Mouse (Mus musculus): ENCODE results near the gene Traf3ip3. TPM values are rescaled to one million over a fixed set of nuclear protein-coding genes. Genes with fewer than 3 reads are reported as not detected.

The Traf3ip3 gene
- polyA plus RNA-seq, 1 experiment from 2014 or later, result 3.9 TPM

- ATAC-seq (ENCODE audit: insufficient number of reproducible peaks, insufficient read depth, low FRiP score, low TSS enrichment), result no peak
- Histone ChIP-seq H3K4me3 (no peak overlapping the region), H3K36me3 (no peaks in the 10 kb centered on the region), H3K27me3 (no peaks in the 10 kb centered on the region), H3K27ac (no peak overlapping the region), H3K9ac (no peak overlapping the region), H3K4me2 (replicated peaks) (no peak overlapping the region), H3K4me1 (0 out of 2 replicates have a peak, but pooled peaks cover under 1% of the 10 kb centered on the region), H3K9me3 (no peaks in the 10 kb centered on the region)
- 80% methylated on average over 3 of the region's 3 CpGs for WGBS
Measured at GRCm38 (mm10) chr1:193181104-193181503, 20.4 kb downstream of the Traf3ip3 start.

GRCm38 (mm10) chr1:193174143-193174733 lies 27.3 kb downstream of the Traf3ip3 start:
- Histone ChIP-seq H3K27me3 (no peaks in the 10 kb centered on the region), H3K4me3 (peak overlapping the region; percentile 61), H3K36me3 (no peaks in the 10 kb centered on the region), H3K9me3 (no peaks in the 10 kb centered on the region), H3K4me2 (replicated peaks) (peak overlapping the region; percentile 63), H3K27ac (0 out of 2 replicates have a peak overlapping the region, but pooled peaks have one; percentile 82), H3K4me1 (peaks cover 12% of the 10 kb centered on the region), H3K9ac (peak overlapping the region; percentile 67; the same call in 1 of the 2 replicates)
- WGBS, result 90% methylated on average over 13 of the region's 13 CpGs
- no peak for ATAC-seq (ENCODE audit: insufficient number of reproducible peaks, insufficient read depth, low FRiP score, low TSS enrichment)

GRCm38 (mm10) chr1:193173810-193174129 lies 27.7 kb downstream of the Traf3ip3 start:
- peak overlapping the region; percentile 67 for H3K9ac ChIP-seq
- peaks cover 12% of the 10 kb centered on the region for H3K4me1 ChIP-seq
- WGBS, result 19% methylated on average over 9 of the region's 9 CpGs
- H3K27me3 ChIP-seq, result no peaks in the 10 kb centered on the region
- ATAC-seq (ENCODE audit: insufficient number of reproducible peaks, insufficient read depth, low FRiP score, low TSS enrichment), result no peak
- H3K4me2 ChIP-seq (replicated peaks), result peak overlapping the region; percentile 63
- H3K27ac ChIP-seq, result peak overlapping the region; percentile 82
- no peaks in the 10 kb centered on the region for H3K9me3 ChIP-seq
- peak overlapping the region; percentile 61 for H3K4me3 ChIP-seq
- no peaks in the 10 kb centered on the region for H3K36me3 ChIP-seq

GRCm38 (mm10) chr1:193172991-193173809 lies 28.3 kb downstream of the Traf3ip3 start:
- peak overlapping the region; percentile 82 for H3K27ac ChIP-seq
- ATAC-seq (ENCODE audit: insufficient number of reproducible peaks, insufficient read depth, low FRiP score, low TSS enrichment), result peak; percentile 96
- 1% methylated on average over 48 of the region's 48 CpGs for WGBS

GRCm38 (mm10) chr1:193169856-193170255 lies 31.6 kb downstream of the Traf3ip3 start:
- Histone ChIP-seq H3K4me3 (no peak overlapping the region), H3K9ac (no peak overlapping the region), H3K27ac (no peak overlapping the region), H3K9me3 (no peaks in the 10 kb centered on the region), H3K4me1 (peaks cover 12% of the 10 kb centered on the region), H3K36me3 (no peaks in the 10 kb centered on the region), H3K27me3 (no peaks in the 10 kb centered on the region), H3K4me2 (replicated peaks) (no peak overlapping the region)
- WGBS, result 84% methylated on average over 2 of the region's 2 CpGs
- no peak for ATAC-seq (ENCODE audit: insufficient number of reproducible peaks, insufficient read depth, low FRiP score, low TSS enrichment)

More at GRCm38 (mm10) chr1:193172991-193173809, 28.3 kb downstream of the Traf3ip3 start:
- H3K9me3 ChIP-seq, result no peaks in the 10 kb centered on the region
- H3K9ac ChIP-seq, result peak overlapping the region; percentile 67
- no peaks in the 10 kb centered on the region for H3K36me3 ChIP-seq
- H3K27me3 ChIP-seq, result no peaks in the 10 kb centered on the region
- peak overlapping the region; percentile 63 for H3K4me2 ChIP-seq (replicated peaks)
- peak overlapping the region; percentile 61 for H3K4me3 ChIP-seq
- H3K4me1 ChIP-seq, result peaks cover 12% of the 10 kb centered on the region

- Histone ChIP-seq H3K4me3 (no peak overlapping the region), H3K27me3 (no peaks in the 10 kb centered on the region), H3K27ac (no peak overlapping the region), H3K4me1 (peaks cover 10% of the 10 kb centered on the region), H3K4me2 (replicated peaks) (no peak overlapping the region), H3K9me3 (no peaks in the 10 kb centered on the region), H3K9ac (no peak overlapping the region), H3K36me3 (no peaks in the 10 kb centered on the region)
- ATAC-seq (ENCODE audit: insufficient number of reproducible peaks, insufficient read depth, low FRiP score, low TSS enrichment), result no peak
- WGBS, result 88% methylated on average over 7 of the region's 7 CpGs
Measured at GRCm38 (mm10) chr1:193169228-193169627, 32.3 kb downstream of the Traf3ip3 start.

GRCm38 (mm10) chr1:193167746-193168145 lies 33.8 kb downstream of the Traf3ip3 start, which contains the start of gene A130010J15Rik:
Gene A130010J15Rik (plus strand): TSS chr1:193168046.
- Histone ChIP-seq H3K27ac (no peak within 1 kb of the TSS), H3K4me3 (no peak within 1 kb of the TSS), H3K4me2 (replicated peaks) (no peak within 1 kb of the TSS), H3K9ac (no peak within 1 kb of the TSS), H3K9me3 (no peaks in the 10 kb centered on the region), H3K36me3 (no peaks in the 10 kb centered on the region), H3K4me1 (peaks cover 6% of the 10 kb centered on the region), H3K27me3 (no peaks in the 10 kb centered on the region)
- 91% methylated on average over 3 of the region's 3 CpGs for WGBS
- no peak for ATAC-seq (ENCODE audit: insufficient number of reproducible peaks, insufficient read depth, low FRiP score, low TSS enrichment)

- no peak for ATAC-seq (ENCODE audit: insufficient number of reproducible peaks, insufficient read depth, low FRiP score, low TSS enrichment)
- Histone ChIP-seq H3K36me3 (no peaks in the 10 kb centered on the region), H3K4me1 (peaks cover 16% of the 10 kb centered on the region), H3K4me2 (replicated peaks) (peak overlapping the region; percentile 39), H3K4me3 (no peak overlapping the region), H3K27ac (no peak overlapping the region), H3K9me3 (no peaks in the 10 kb centered on the region), H3K9ac (no peak overlapping the region), H3K27me3 (peaks cover 3% of the 10 kb centered on the region; the same call in 1 of the 2 replicates)
- WGBS, result 17% methylated on average over 18 of the region's 18 CpGs
Measured at GRCm38 (mm10) chr1:193160317-193161032, 41.0 kb downstream of the Traf3ip3 start.

GRCm38 (mm10) chr1:193159613-193160012 lies 41.9 kb downstream of the Traf3ip3 start:
- Histone ChIP-seq H3K27ac (no peak overlapping the region), H3K27me3 (peaks cover 12% of the 10 kb centered on the region), H3K4me2 (replicated peaks) (no peak overlapping the region), H3K4me3 (no peak overlapping the region), H3K9me3 (no peaks in the 10 kb centered on the region), H3K36me3 (no peaks in the 10 kb centered on the region), H3K9ac (no peak overlapping the region), H3K4me1 (peaks cover 16% of the 10 kb centered on the region)
- 44% methylated on average over 1 of the region's 1 CpGs for WGBS
- no peak for ATAC-seq (ENCODE audit: insufficient number of reproducible peaks, insufficient read depth, low FRiP score, low TSS enrichment)

GRCm38 (mm10) chr1:193159163-193159562 lies 42.3 kb downstream of the Traf3ip3 start:
- Histone ChIP-seq H3K4me2 (replicated peaks) (no peak overlapping the region), H3K4me3 (no peak overlapping the region), H3K4me1 (peaks cover 16% of the 10 kb centered on the region), H3K36me3 (no peaks in the 10 kb centered on the region), H3K9me3 (no peaks in the 10 kb centered on the region), H3K27me3 (peaks cover 17% of the 10 kb centered on the region), H3K9ac (no peak overlapping the region), H3K27ac (no peak overlapping the region)
- 54% methylated on average over 3 of the region's 3 CpGs for WGBS
- ATAC-seq (ENCODE audit: insufficient number of reproducible peaks, insufficient read depth, low FRiP score, low TSS enrichment), result no peak

- Histone ChIP-seq H3K27ac (peak overlapping the region; percentile 71), H3K36me3 (no peaks in the 10 kb centered on the region), H3K4me1 (peaks cover 22% of the 10 kb centered on the region), H3K4me2 (replicated peaks) (peak overlapping the region; percentile 16; the same call in 1 of the 2 replicates), H3K9ac (no peak overlapping the region), H3K9me3 (no peaks in the 10 kb centered on the region), H3K27me3 (peaks cover 37% of the 10 kb centered on the region), H3K4me3 (no peak overlapping the region)
- WGBS, result 42% methylated on average over 8 of the region's 8 CpGs
- no peak for ATAC-seq (ENCODE audit: insufficient number of reproducible peaks, insufficient read depth, low FRiP score, low TSS enrichment)
Measured at GRCm38 (mm10) chr1:193157111-193157492, 44.4 kb downstream of the Traf3ip3 start.
